Mouse (Mus musculus) liver, embryonic 14.5 days (tissue): Measurements from ENCODE around the gene Med12l.

Experiments
- CTCF ChIP-seq: IDR thresholded peaks from 2 replicates; pipeline ENCODE4 v1.5.1; 2016; ENCODE audit warnings: antibody characterized with exemption, low read depth, control low read depth
- EP300 ChIP-seq: IDR thresholded peaks from 2 replicates; pipeline ENCODE4 v1.6.1; 2016; ENCODE audit warnings: antibody characterized with exemption, low read depth

- TF ChIP-seq CTCF: no peak
- TF ChIP-seq EP300: no peak
Observed at GRCm38 (mm10) chr3:59212404-59212803, 206.8 kb downstream of the Med12l start.
